Mouse (Mus musculus) heart, postnatal 0 days (tissue): ENCODE data around the gene Hs3st5.

Source experiments
- CTCF ChIP-seq: IDR thresholded peaks from 2 replicates; pipeline ENCODE4 v1.5.1; 2016; ENCODE audit warnings: antibody characterized with exemption, control low read depth, low read depth
- EP300 ChIP-seq: IDR thresholded peaks from 2 replicates; pipeline ENCODE4 v1.6.1; 2016; ENCODE audit warnings: antibody characterized with exemption, low read depth

DNA sequence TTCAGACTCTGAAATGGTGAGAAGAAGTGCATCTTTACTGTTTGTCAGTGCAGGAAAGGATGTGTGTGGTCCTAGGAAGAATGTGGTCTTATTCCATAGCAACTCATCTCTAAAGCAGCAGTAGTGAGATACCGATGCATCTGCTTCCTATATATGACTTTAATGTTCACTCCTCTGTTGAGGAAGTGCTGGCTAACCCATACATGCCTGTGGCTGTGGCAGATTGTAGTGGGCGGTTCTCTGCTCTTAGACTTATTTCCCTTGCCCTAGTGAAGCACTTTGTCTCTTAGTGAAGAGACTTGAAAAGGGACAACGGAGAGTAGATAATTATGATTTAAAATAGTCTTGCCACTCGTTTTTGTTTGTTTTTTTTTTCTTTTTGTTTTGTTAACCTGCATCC is 47.4 kb downstream of the Hs3st5 start:
- TF ChIP-seq EP300, result no peak
- no peak for TF ChIP-seq CTCF
